Mouse (Mus musculus): Measurements from ENCODE around the gene Atp5h. TPM values are rescaled to one million over a fixed set of nuclear protein-coding genes. Genes with fewer than 3 reads are reported as not detected.

Gene Atp5h
- polyA plus RNA-seq, 1 experiment: 40.4 TPM

DNA sequence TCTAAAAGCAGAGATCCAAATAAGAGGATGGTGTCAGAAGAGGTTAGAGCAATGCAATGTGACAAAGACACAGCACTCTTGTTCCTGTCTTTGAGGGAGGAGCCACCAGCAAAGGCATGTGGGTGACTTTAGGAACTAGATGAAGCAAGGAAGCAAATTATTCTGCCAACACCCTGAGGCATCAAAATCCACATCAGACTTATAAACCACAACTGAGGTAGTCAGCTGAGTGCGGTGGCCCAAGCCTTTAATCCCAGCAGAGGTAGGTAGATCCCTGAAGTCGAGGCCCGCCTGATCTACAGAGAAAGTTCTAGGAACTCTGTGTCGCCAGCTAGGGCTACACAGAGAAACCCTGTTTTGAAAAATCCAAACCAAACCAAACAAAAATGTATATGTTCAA, 42.5 kb downstream of the Atp5h start:
- H3K4me3 ChIP-seq (ENCODE audit: extremely low read depth, insufficient read depth, insufficient read length): no peak overlapping the region
- peaks cover 14% of the 10 kb centered on the region for H3K27me3 ChIP-seq (ENCODE audit: control insufficient read depth, insufficient read depth, low read length)
- no peaks in the 10 kb centered on the region for H3K36me3 ChIP-seq (ENCODE audit: control insufficient read depth, insufficient read depth, low read length)
- H3K27ac ChIP-seq (ENCODE audit: insufficient read depth, low read length): no peak overlapping the region
- no peak for TF ChIP-seq POLR2A (IDR thresholded peaks at IDR 0.05; ENCODE audit: low read depth, low read length)
- peaks cover 9% of the 10 kb centered on the region for H3K4me1 ChIP-seq (ENCODE audit: control insufficient read depth, insufficient read depth, insufficient read length)
- 65% methylated on average over 4 of the region's 4 CpGs for WGBS
- no peak for DNase-seq (ENCODE audit: low read depth in 1 of 2, low spot score in 2 of 2)

GRCm38 (mm10) chr11:115376722-115377121, 43.0 kb downstream of the Atp5h start:
- no peak overlapping the region for H3K4me3 ChIP-seq (ENCODE audit: extremely low read depth, insufficient read depth, insufficient read length)
- peaks cover 4% of the 10 kb centered on the region for H3K4me1 ChIP-seq (ENCODE audit: control insufficient read depth, insufficient read depth, insufficient read length)
- peaks cover 8% of the 10 kb centered on the region for H3K27me3 ChIP-seq (ENCODE audit: control insufficient read depth, insufficient read depth, low read length)
- TF ChIP-seq CTCF (IDR thresholded peaks at IDR 0.05; ENCODE audit: extremely low read depth, insufficient read depth, insufficient read length, insufficient replicate concordance): no peak
- no peak for TF ChIP-seq POLR2A (IDR thresholded peaks at IDR 0.05; ENCODE audit: low read depth, low read length)
- 66% methylated on average over 7 of the region's 7 CpGs for WGBS
- H3K36me3 ChIP-seq (ENCODE audit: control insufficient read depth, insufficient read depth, low read length): no peaks in the 10 kb centered on the region
- DNase-seq (ENCODE audit: low read depth in 1 of 2, low spot score in 2 of 2): no peak
- H3K27ac ChIP-seq (ENCODE audit: insufficient read depth, low read length): no peak overlapping the region

DNA sequence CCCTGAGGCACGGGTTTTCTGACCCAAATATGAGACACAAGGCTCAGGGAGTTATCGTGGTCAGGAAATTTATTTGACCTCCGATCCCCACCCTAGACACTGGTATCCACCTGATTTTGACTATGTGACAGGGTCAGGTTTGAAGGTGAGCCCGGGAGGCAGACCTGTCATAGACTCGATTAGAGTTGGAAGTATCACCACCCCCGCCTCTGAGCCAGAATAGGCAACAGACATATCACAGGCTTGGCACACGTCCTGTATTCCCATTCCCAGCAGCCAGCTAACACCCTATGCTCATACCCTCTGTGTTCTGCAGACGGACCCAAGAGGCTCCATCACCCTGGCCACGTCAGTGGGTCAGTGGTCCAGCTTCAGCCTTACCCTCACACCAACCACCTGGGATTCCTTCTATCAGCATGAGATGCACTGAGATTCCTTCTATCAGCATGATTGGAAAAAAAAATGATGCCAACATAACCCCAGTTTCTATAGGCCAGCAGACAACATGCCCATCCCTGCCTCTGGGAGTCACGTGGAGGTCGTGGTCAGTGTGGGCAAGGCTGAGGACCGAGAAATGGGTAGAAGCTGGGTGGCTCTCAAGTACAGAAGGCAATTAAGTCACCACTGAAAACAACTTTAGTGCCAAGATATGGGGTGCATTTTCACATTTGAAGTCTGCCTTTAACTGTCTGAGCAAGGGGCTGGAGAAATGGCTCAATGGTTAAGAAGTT, 44.9 kb downstream of the Atp5h start:
- Histone ChIP-seq H3K36me3 (ENCODE audit: control insufficient read depth, insufficient read depth, low read length) (no peaks in the 10 kb centered on the region), H3K4me3 (ENCODE audit: extremely low read depth, insufficient read depth, insufficient read length) (no peak overlapping the region), H3K27ac (ENCODE audit: insufficient read depth, low read length) (no peak overlapping the region), H3K27me3 (ENCODE audit: control insufficient read depth, insufficient read depth, low read length) (peaks cover 3% of the 10 kb centered on the region), H3K4me1 (ENCODE audit: control insufficient read depth, insufficient read depth, insufficient read length) (peaks cover 2% of the 10 kb centered on the region; the same call in 1 of the 2 replicates)
- TF ChIP-seq CTCF (IDR thresholded peaks at IDR 0.05; ENCODE audit: extremely low read depth, insufficient read depth, insufficient read length, insufficient replicate concordance) (no peak), POLR2A (IDR thresholded peaks at IDR 0.05; ENCODE audit: low read depth, low read length) (no peak)
- DNase-seq (ENCODE audit: low read depth in 1 of 2, low spot score in 2 of 2): no peak
- 63% methylated on average over 12 of the region's 12 CpGs for WGBS

GRCm38 (mm10) chr11:115373805-115374694, 45.7 kb downstream of the Atp5h start:
- peaks cover 3% of the 10 kb centered on the region for H3K27me3 ChIP-seq (ENCODE audit: control insufficient read depth, insufficient read depth, low read length)
- peak overlapping the region; percentile 10; the same call in 1 of the 2 replicates for H3K27ac ChIP-seq (ENCODE audit: insufficient read depth, low read length)
- H3K4me3 ChIP-seq (ENCODE audit: extremely low read depth, insufficient read depth, insufficient read length): peak overlapping the region; percentile 12; the same call in 1 of the 2 replicates
- 3% methylated on average over 30 of the region's 30 CpGs for WGBS
- no peak for DNase-seq (ENCODE audit: low read depth in 1 of 2, low spot score in 2 of 2)
- no peaks in the 10 kb centered on the region for H3K36me3 ChIP-seq (ENCODE audit: control insufficient read depth, insufficient read depth, low read length)
- TF ChIP-seq POLR2A (IDR thresholded peaks at IDR 0.05; ENCODE audit: low read depth, low read length) (no peak), CTCF (IDR thresholded peaks at IDR 0.05; ENCODE audit: extremely low read depth, insufficient read depth, insufficient read length, insufficient replicate concordance) (no peak)
- H3K4me1 ChIP-seq (ENCODE audit: control insufficient read depth, insufficient read depth, insufficient read length): peaks cover 2% of the 10 kb centered on the region; the same call in 1 of the 2 replicates

DNA sequence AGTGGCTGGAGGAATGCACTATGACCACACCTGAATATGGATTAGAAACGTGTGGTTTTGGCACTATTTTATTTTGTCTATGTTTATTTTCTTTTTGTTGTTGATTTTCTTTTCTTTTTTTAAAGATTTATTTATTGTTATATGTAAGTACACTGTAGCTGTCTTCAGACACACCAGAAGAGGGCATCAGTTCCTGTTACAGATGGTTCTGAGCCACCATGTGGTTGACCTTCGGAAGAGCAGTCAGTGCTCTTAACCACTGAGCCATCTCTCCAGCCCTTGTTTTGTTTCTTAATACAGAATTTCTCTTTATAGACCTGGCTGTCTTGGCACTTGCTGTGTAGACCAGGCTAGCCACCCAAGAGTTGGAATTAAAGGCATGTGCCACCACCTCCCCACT, 47.0 kb downstream of the Atp5h start:
- peaks cover 3% of the 10 kb centered on the region; the same call in 1 of the 2 replicates for H3K27me3 ChIP-seq (ENCODE audit: control insufficient read depth, insufficient read depth, low read length)
- H3K36me3 ChIP-seq (ENCODE audit: control insufficient read depth, insufficient read depth, low read length): no peaks in the 10 kb centered on the region
- H3K4me1 ChIP-seq (ENCODE audit: control insufficient read depth, insufficient read depth, insufficient read length): peaks cover 2% of the 10 kb centered on the region; the same call in 1 of the 2 replicates
- TF ChIP-seq CTCF (IDR thresholded peaks at IDR 0.05; ENCODE audit: extremely low read depth, insufficient read depth, insufficient read length, insufficient replicate concordance): no peak
- H3K27ac ChIP-seq (ENCODE audit: insufficient read depth, low read length): no peak overlapping the region
- DNase-seq (ENCODE audit: low read depth in 1 of 2, low spot score in 2 of 2): no peak
- H3K4me3 ChIP-seq (ENCODE audit: extremely low read depth, insufficient read depth, insufficient read length): no peak overlapping the region
- 44% methylated on average over 2 of the region's 2 CpGs for WGBS

DNA sequence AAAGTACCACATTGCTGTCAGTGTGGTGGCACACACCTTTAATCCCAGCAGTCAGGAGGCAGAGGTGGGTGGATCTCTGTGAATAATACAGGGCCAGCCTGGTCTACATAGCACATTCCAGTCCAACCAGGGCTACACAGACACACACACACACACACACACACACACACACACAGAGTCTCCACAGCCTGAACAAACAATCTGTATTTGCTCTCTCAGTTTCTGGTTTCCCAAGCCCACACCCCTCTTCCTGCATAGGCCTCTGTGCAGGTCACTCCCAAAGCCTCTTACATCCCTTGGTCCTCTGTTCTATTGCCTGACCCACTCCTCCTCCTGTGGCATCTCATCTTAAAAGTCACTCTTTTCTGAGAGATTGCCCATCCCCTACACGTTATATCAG, 47.7 kb downstream of the Atp5h start:
- 85% methylated on average over 1 of the region's 1 CpGs for WGBS
- peaks cover 10% of the 10 kb centered on the region for H3K4me1 ChIP-seq (ENCODE audit: control insufficient read depth, insufficient read depth, insufficient read length)

More for the DNA sequence above, 47.7 kb downstream of the Atp5h start:
- TF ChIP-seq CTCF (IDR thresholded peaks at IDR 0.05; ENCODE audit: extremely low read depth, insufficient read depth, insufficient read length, insufficient replicate concordance): no peak
- TF ChIP-seq POLR2A (IDR thresholded peaks at IDR 0.05; ENCODE audit: low read depth, low read length): no peak
- no peak for DNase-seq (ENCODE audit: low read depth in 1 of 2, low spot score in 2 of 2)
- Histone ChIP-seq H3K27me3 (ENCODE audit: control insufficient read depth, insufficient read depth, low read length) (peaks cover 7% of the 10 kb centered on the region; the same call in 1 of the 2 replicates), H3K36me3 (ENCODE audit: control insufficient read depth, insufficient read depth, low read length) (no peaks in the 10 kb centered on the region), H3K27ac (ENCODE audit: insufficient read depth, low read length) (no peak overlapping the region), H3K4me3 (ENCODE audit: extremely low read depth, insufficient read depth, insufficient read length) (no peak overlapping the region)
